Mouse (Mus musculus): Measurements from ENCODE around the gene Kctd21. TPM values are rescaled to one million over a fixed set of nuclear protein-coding genes. Genes with fewer than 3 reads are reported as not detected.

The Kctd21 gene
- polyA plus RNA-seq (2015; fragmentation: Nextera tagmentation; extraction: Ambion mirVana) = 7.6 and 7.9 TPM in 2 replicates

GRCm38 (mm10) chr7:97331726-97332666 lies at the start of gene Kctd21, which contains the start of gene Usp35:
Gene Kctd21 (plus strand): TSS chr7:97332327.
Gene Usp35 (minus strand): TSS chr7:97332020.
- Histone ChIP-seq H3K4me1 (replicated peaks) (peaks cover 39% of the 10 kb centered on the region), H3K36me3 (no peaks in the 10 kb centered on the region), H3K9ac (peak within 1 kb of the TSS; percentile 81), H3K4me2 (peak within 1 kb of the TSS; percentile 78), H3K4me3 (peak within 1 kb of the TSS; percentile 69), H3K9me3 (no peaks in the 10 kb centered on the region), H3K27ac (peak within 1 kb of the TSS; percentile 52; the same call in 1 of the 2 replicates), H3K27me3 (peaks cover 8% of the 10 kb centered on the region)
- WGBS = under 1% methylated on average over 68 of the region's 68 CpGs
- peak; percentile 98 for ATAC-seq (ENCODE audit: low FRiP score)

GRCm38 (mm10) chr7:97296986-97297385 lies 35.1 kb upstream of the Kctd21 start:
- no peak overlapping the region for H3K4me3 ChIP-seq
- peaks cover 25% of the 10 kb centered on the region for H3K36me3 ChIP-seq
- no peak overlapping the region for H3K9ac ChIP-seq
- H3K4me2 ChIP-seq = no peak overlapping the region
- WGBS = 50% methylated on average over 2 of the region's 2 CpGs
- H3K4me1 ChIP-seq (replicated peaks) = no peaks in the 10 kb centered on the region
- no peaks in the 10 kb centered on the region for H3K9me3 ChIP-seq
- no peak for ATAC-seq (ENCODE audit: low FRiP score)
- H3K27ac ChIP-seq = no peak overlapping the region
- H3K27me3 ChIP-seq = no peaks in the 10 kb centered on the region

- Histone ChIP-seq H3K4me3 (no peak overlapping the region), H3K9me3 (no peaks in the 10 kb centered on the region), H3K27me3 (no peaks in the 10 kb centered on the region), H3K4me2 (no peak overlapping the region), H3K4me1 (replicated peaks) (no peaks in the 10 kb centered on the region), H3K36me3 (peaks cover 30% of the 10 kb centered on the region), H3K27ac (no peak overlapping the region), H3K9ac (no peak overlapping the region)
- ATAC-seq (ENCODE audit: low FRiP score) = no peak
- 3% methylated on average over 2 of the region's 2 CpGs for WGBS
Measured at GRCm38 (mm10) chr7:97297466-97297865, 34.7 kb upstream of the Kctd21 start.

- 97% methylated on average over 2 of the region's 2 CpGs for WGBS
- no peak overlapping the region for H3K27ac ChIP-seq
- H3K4me3 ChIP-seq = no peak overlapping the region
- no peaks in the 10 kb centered on the region for H3K27me3 ChIP-seq
- H3K9ac ChIP-seq = no peak overlapping the region
- H3K36me3 ChIP-seq = peaks cover 38% of the 10 kb centered on the region
- H3K9me3 ChIP-seq = no peaks in the 10 kb centered on the region
- H3K4me2 ChIP-seq = no peak overlapping the region
- no peak for ATAC-seq (ENCODE audit: low FRiP score)
- no peaks in the 10 kb centered on the region for H3K4me1 ChIP-seq (replicated peaks)
Measured at GRCm38 (mm10) chr7:97298279-97298678, 33.8 kb upstream of the Kctd21 start.

- Histone ChIP-seq H3K9me3 (no peaks in the 10 kb centered on the region), H3K4me3 (no peak overlapping the region), H3K27ac (no peak overlapping the region), H3K4me2 (no peak overlapping the region), H3K36me3 (peaks cover 44% of the 10 kb centered on the region), H3K9ac (no peak overlapping the region), H3K27me3 (no peaks in the 10 kb centered on the region), H3K4me1 (replicated peaks) (no peaks in the 10 kb centered on the region)
- 82% methylated on average over 6 of the region's 6 CpGs for WGBS
- ATAC-seq (ENCODE audit: low FRiP score) = no peak
Measured at GRCm38 (mm10) chr7:97298943-97299342, 33.2 kb upstream of the Kctd21 start.

- no peak overlapping the region for H3K9ac ChIP-seq
- no peaks in the 10 kb centered on the region for H3K27me3 ChIP-seq
- H3K36me3 ChIP-seq = peaks cover 64% of the 10 kb centered on the region
- H3K9me3 ChIP-seq = no peaks in the 10 kb centered on the region
- H3K4me3 ChIP-seq = no peak overlapping the region
- no peak for ATAC-seq (ENCODE audit: low FRiP score)
- 92% methylated on average over 2 of the region's 2 CpGs for WGBS
- no peaks in the 10 kb centered on the region for H3K4me1 ChIP-seq (replicated peaks)
- no peak overlapping the region for H3K27ac ChIP-seq
- no peak overlapping the region for H3K4me2 ChIP-seq
Measured at GRCm38 (mm10) chr7:97300914-97301313, 31.2 kb upstream of the Kctd21 start.

- peaks cover 67% of the 10 kb centered on the region for H3K36me3 ChIP-seq
- WGBS = 85% methylated on average over 8 of the region's 8 CpGs
Measured at GRCm38 (mm10) chr7:97301321-97301720, 30.8 kb upstream of the Kctd21 start.

GRCm38 (mm10) chr7:97302261-97302660 lies 29.9 kb upstream of the Kctd21 start:
- no peaks in the 10 kb centered on the region for H3K4me1 ChIP-seq (replicated peaks)
- no peak overlapping the region for H3K9ac ChIP-seq
- 93% methylated on average over 4 of the region's 4 CpGs for WGBS
- H3K9me3 ChIP-seq = no peaks in the 10 kb centered on the region
- peaks cover 76% of the 10 kb centered on the region for H3K36me3 ChIP-seq
- H3K27me3 ChIP-seq = no peaks in the 10 kb centered on the region
- no peak overlapping the region for H3K4me3 ChIP-seq
- ATAC-seq (ENCODE audit: low FRiP score) = no peak
- H3K27ac ChIP-seq = no peak overlapping the region
- no peak overlapping the region for H3K4me2 ChIP-seq

More at GRCm38 (mm10) chr7:97301321-97301720, 30.8 kb upstream of the Kctd21 start:
- Histone ChIP-seq H3K9me3 (no peaks in the 10 kb centered on the region), H3K9ac (no peak overlapping the region), H3K4me1 (replicated peaks) (no peaks in the 10 kb centered on the region), H3K4me3 (no peak overlapping the region), H3K27ac (no peak overlapping the region), H3K27me3 (no peaks in the 10 kb centered on the region), H3K4me2 (no peak overlapping the region)
- no peak for ATAC-seq (ENCODE audit: low FRiP score)

GRCm38 (mm10) chr7:97302876-97303275 lies 29.3 kb upstream of the Kctd21 start:
- H3K27me3 ChIP-seq = no peaks in the 10 kb centered on the region
- H3K4me3 ChIP-seq = no peak overlapping the region
- peaks cover 81% of the 10 kb centered on the region for H3K36me3 ChIP-seq
- WGBS = 88% methylated on average over 4 of the region's 4 CpGs
- H3K27ac ChIP-seq = no peak overlapping the region
- H3K4me1 ChIP-seq (replicated peaks) = no peaks in the 10 kb centered on the region
- ATAC-seq (ENCODE audit: low FRiP score) = no peak
- no peaks in the 10 kb centered on the region for H3K9me3 ChIP-seq
- H3K4me2 ChIP-seq = no peak overlapping the region
- H3K9ac ChIP-seq = no peak overlapping the region

GRCm38 (mm10) chr7:97303614-97304013 lies 28.5 kb upstream of the Kctd21 start:
- Histone ChIP-seq H3K9me3 (no peaks in the 10 kb centered on the region), H3K4me3 (no peak overlapping the region), H3K27me3 (no peaks in the 10 kb centered on the region), H3K9ac (no peak overlapping the region), H3K36me3 (peaks cover 88% of the 10 kb centered on the region), H3K4me2 (no peak overlapping the region), H3K27ac (no peak overlapping the region), H3K4me1 (replicated peaks) (no peaks in the 10 kb centered on the region)
- no peak for ATAC-seq (ENCODE audit: low FRiP score)
- 74% methylated on average over 2 of the region's 2 CpGs for WGBS

- Histone ChIP-seq H3K27ac (no peak overlapping the region), H3K36me3 (peaks cover 89% of the 10 kb centered on the region), H3K9me3 (no peaks in the 10 kb centered on the region), H3K4me1 (replicated peaks) (no peaks in the 10 kb centered on the region), H3K27me3 (no peaks in the 10 kb centered on the region), H3K4me3 (no peak overlapping the region), H3K9ac (no peak overlapping the region), H3K4me2 (no peak overlapping the region)
- ATAC-seq (ENCODE audit: low FRiP score) = no peak
Measured at GRCm38 (mm10) chr7:97304471-97304870, 27.7 kb upstream of the Kctd21 start.

GRCm38 (mm10) chr7:97305206-97305605 lies 26.9 kb upstream of the Kctd21 start:
- no peaks in the 10 kb centered on the region for H3K4me1 ChIP-seq (replicated peaks)
- H3K9ac ChIP-seq = no peak overlapping the region
- no peaks in the 10 kb centered on the region for H3K9me3 ChIP-seq
- WGBS = 89% methylated on average over 4 of the region's 4 CpGs
- no peak for ATAC-seq (ENCODE audit: low FRiP score)
- no peaks in the 10 kb centered on the region for H3K27me3 ChIP-seq
- H3K4me3 ChIP-seq = no peak overlapping the region
- H3K4me2 ChIP-seq = no peak overlapping the region
- peaks cover 93% of the 10 kb centered on the region for H3K36me3 ChIP-seq
- no peak overlapping the region for H3K27ac ChIP-seq

GRCm38 (mm10) chr7:97306813-97307212 lies 25.3 kb upstream of the Kctd21 start:
- Histone ChIP-seq H3K36me3 (peaks cover 97% of the 10 kb centered on the region), H3K27ac (no peak overlapping the region), H3K4me3 (no peak overlapping the region), H3K27me3 (no peaks in the 10 kb centered on the region), H3K4me2 (no peak overlapping the region), H3K4me1 (replicated peaks) (no peaks in the 10 kb centered on the region), H3K9me3 (no peaks in the 10 kb centered on the region), H3K9ac (no peak overlapping the region)
- ATAC-seq (ENCODE audit: low FRiP score) = no peak
- 85% methylated on average over 2 of the region's 2 CpGs for WGBS

Data from hindbrain, embryonic 13.5 days (tissue).